Mouse (Mus musculus) midbrain, postnatal 0 days (tissue): ENCODE measurements at regions not wholly inside any gene's neighbourhood (a gene's known extent, or its start where the extent isn't known, plus 50 kb on each side); places are given as distances from the start of the nearest gene placed in this dataset.

Experiments
- ATAC-seq: fragments of 200-750 bp; cut with Nextera tagmentation; 2 replicates; pipeline ENCODE4 v1.8.0; 2017; ENCODE audit warnings: moderate number of reproducible peaks, mild to moderate bottlenecking, moderate TSS enrichment, moderate library complexity; ENCODE audit not compliant: low FRiP score
- DNase-seq: peaks from one replicate; pipeline ENCODE4 v3.0.0-alpha.2; 2015; ENCODE audit warnings: low spot score
- H3K27ac ChIP-seq: fragments of 300-500 bp; sonication (generic); 2 replicates; pipeline ENCODE4 v1.5.1; 2014; ENCODE audit warnings: low read depth, mild to moderate bottlenecking, low read length, mixed read lengths
- H3K27me3 ChIP-seq: fragments of 300-500 bp; sonication (generic); 2 replicates; pipeline ENCODE4 v1.6.1; 2014; ENCODE audit warnings: low read length, control low read depth, mixed read lengths; ENCODE audit not compliant: insufficient read depth
- H3K36me3 ChIP-seq: fragments of 300-500 bp; sonication (generic); 2 replicates; pipeline ENCODE4 v1.6.1; 2014; ENCODE audit warnings: low read length, control low read depth, mixed read lengths; ENCODE audit not compliant: insufficient read depth
- H3K4me1 ChIP-seq: fragments of 300-500 bp; sonication (generic); 2 replicates; pipeline ENCODE4 v1.6.1; 2014; ENCODE audit warnings: mild to moderate bottlenecking, control low read depth, antibody characterized with exemption, low read length, mixed read lengths; ENCODE audit not compliant: insufficient read depth
- H3K4me2 ChIP-seq: fragments of 300-500 bp; sonication (generic); 2 replicates; pipeline ENCODE4 v1.6.1; 2014; ENCODE audit warnings: low read depth, mild to moderate bottlenecking, low read length, mixed read lengths; ENCODE audit not compliant: poor library complexity, severe bottlenecking
- H3K4me3 ChIP-seq: fragments of 300-500 bp; sonication (generic); 2 replicates; pipeline ENCODE4 v1.5.1; 2014; ENCODE audit warnings: low read depth, mild to moderate bottlenecking, low read length, moderate library complexity
- H3K9ac ChIP-seq: fragments of 300-500 bp; sonication (generic); replicated peaks from 2 replicates; pipeline ENCODE4 v1.6.1; 2014; ENCODE audit warnings: mild to moderate bottlenecking, low read length, moderate library complexity, mixed read lengths; ENCODE audit not compliant: poor library complexity, severe bottlenecking
- H3K9me3 ChIP-seq: fragments of 300-500 bp; sonication (generic); 2 replicates; pipeline ENCODE4 v1.6.1; 2016; ENCODE audit warnings: low read length, control low read depth
- CTCF ChIP-seq: IDR thresholded peaks from 2 replicates; pipeline ENCODE4 v1.5.1; 2016; ENCODE audit warnings: antibody characterized with exemption, mild to moderate bottlenecking
- WGBS: fragments of 180-500 bp; shearing (Covaris S2); extraction: QIAGEN DNeasy Blood & Tissue Kit; methylation state at CpG from one replicate; pipeline ENCODE4 v1.1.7; 2014; 5-methylcytosine and 5-hydroxymethylcytosine counted together

DNA sequence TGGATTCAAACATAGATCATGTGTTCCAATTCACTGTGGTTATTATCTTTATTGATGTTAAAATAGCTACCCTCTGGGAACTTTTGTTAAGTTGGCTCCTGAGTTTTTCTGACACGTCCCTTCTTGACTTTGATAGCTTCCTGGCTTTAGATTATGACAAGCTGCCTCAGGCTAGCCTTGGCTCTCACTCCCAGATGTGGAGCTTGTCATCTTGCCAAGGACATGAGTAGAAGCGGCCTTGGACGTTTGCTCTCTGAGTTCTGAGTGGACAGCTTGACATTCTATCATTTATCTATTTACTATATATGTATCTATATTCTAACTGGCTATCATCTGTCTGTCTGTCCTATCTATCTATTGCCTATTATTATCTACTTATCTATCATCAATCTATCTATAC is 273.9 kb downstream of the Wdr11 start:
- no peak overlapping the region for H3K4me3 ChIP-seq
- H3K9ac ChIP-seq: no peak overlapping the region
- H3K4me2 ChIP-seq: no peak overlapping the region
- no peak for ATAC-seq
- H3K27ac ChIP-seq: no peak overlapping the region
- H3K4me1 ChIP-seq: no peaks in the 10 kb centered on the region
- H3K9me3 ChIP-seq: no peaks in the 10 kb centered on the region
- 77% methylated on average over 3 of the region's 3 CpGs for whole genome bisulfite sequencing
- no peaks in the 10 kb centered on the region for H3K36me3 ChIP-seq
- no peak for DNase-seq
- TF ChIP-seq CTCF: no peak
- no peaks in the 10 kb centered on the region for H3K27me3 ChIP-seq

GRCm38 (mm10) chr7:129872208-129872790 is 280.6 kb downstream of the Wdr11 start:
- TF ChIP-seq CTCF: no peak
- Histone ChIP-seq H3K4me1 (no peaks in the 10 kb centered on the region), H3K9ac (no peak overlapping the region), H3K27me3 (no peaks in the 10 kb centered on the region), H3K36me3 (no peaks in the 10 kb centered on the region), H3K9me3 (no peaks in the 10 kb centered on the region), H3K4me3 (no peak overlapping the region), H3K27ac (no peak overlapping the region), H3K4me2 (no peak overlapping the region)
- no peak for ATAC-seq
- WGBS: 75% methylated on average over 11 of the region's 11 CpGs
- DNase-seq: no peak

DNA sequence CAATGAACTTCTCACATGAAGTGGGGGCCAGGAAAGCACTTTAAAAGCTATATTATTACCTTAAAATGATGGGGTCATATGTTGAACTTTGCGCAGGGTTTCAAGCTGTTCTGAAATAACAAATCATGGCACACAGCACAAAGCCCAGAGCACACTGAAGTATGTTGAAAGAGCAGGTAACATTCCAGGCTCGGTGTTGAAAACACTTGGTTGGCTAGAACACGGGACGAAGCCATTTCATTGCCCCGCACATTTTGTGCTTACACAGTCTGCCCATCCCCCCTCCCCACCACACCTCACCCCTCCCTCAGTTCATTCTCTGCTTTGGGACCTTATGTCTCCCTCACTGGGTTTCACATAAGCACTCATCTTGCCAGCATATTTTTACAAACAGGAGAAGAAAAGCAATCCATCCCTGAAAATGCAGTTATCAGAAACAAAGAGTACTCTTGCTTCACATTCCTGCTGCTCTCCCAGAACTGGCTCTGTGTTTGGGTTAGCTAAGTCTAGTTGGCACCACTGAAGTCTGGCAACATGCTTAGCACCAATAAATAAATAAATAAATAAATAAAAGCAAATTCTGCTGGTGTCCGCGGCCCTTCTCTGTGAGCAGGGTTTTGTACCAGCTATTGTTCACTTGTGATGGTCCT is 284.7 kb downstream of the Wdr11 start:
- Histone ChIP-seq H3K9me3 (no peaks in the 10 kb centered on the region), H3K27ac (no peak overlapping the region), H3K36me3 (no peaks in the 10 kb centered on the region), H3K27me3 (no peaks in the 10 kb centered on the region), H3K4me3 (no peak overlapping the region), H3K9ac (no peak overlapping the region), H3K4me2 (no peak overlapping the region), H3K4me1 (no peaks in the 10 kb centered on the region)
- DNase-seq (no peak), ATAC-seq (no peak)
- no peak for TF ChIP-seq CTCF
- WGBS: 85% methylated on average over 7 of the region's 7 CpGs

GRCm38 (mm10) chr7:129876852-129877223 is 285.2 kb downstream of the Wdr11 start:
- H3K4me1 ChIP-seq: no peaks in the 10 kb centered on the region
- no peak overlapping the region for H3K9ac ChIP-seq
- no peak overlapping the region for H3K4me3 ChIP-seq
- ATAC-seq (no peak), DNase-seq (no peak)
- no peaks in the 10 kb centered on the region for H3K27me3 ChIP-seq
- no peak overlapping the region for H3K4me2 ChIP-seq
- no peaks in the 10 kb centered on the region for H3K9me3 ChIP-seq
- no peak for TF ChIP-seq CTCF
- no peak overlapping the region for H3K27ac ChIP-seq
- no peaks in the 10 kb centered on the region for H3K36me3 ChIP-seq

GRCm38 (mm10) chr7:129896291-129896690 is 304.6 kb downstream of the Wdr11 start:
- ATAC-seq (no peak), DNase-seq (peak; percentile 40)
- Histone ChIP-seq H3K27me3 (no peaks in the 10 kb centered on the region), H3K9me3 (no peaks in the 10 kb centered on the region), H3K4me3 (no peak overlapping the region), H3K4me2 (no peak overlapping the region), H3K27ac (no peak overlapping the region), H3K9ac (no peak overlapping the region), H3K4me1 (no peaks in the 10 kb centered on the region), H3K36me3 (no peaks in the 10 kb centered on the region)
- 69% methylated on average over 7 of the region's 7 CpGs for WGBS
- no peak for TF ChIP-seq CTCF

DNA sequence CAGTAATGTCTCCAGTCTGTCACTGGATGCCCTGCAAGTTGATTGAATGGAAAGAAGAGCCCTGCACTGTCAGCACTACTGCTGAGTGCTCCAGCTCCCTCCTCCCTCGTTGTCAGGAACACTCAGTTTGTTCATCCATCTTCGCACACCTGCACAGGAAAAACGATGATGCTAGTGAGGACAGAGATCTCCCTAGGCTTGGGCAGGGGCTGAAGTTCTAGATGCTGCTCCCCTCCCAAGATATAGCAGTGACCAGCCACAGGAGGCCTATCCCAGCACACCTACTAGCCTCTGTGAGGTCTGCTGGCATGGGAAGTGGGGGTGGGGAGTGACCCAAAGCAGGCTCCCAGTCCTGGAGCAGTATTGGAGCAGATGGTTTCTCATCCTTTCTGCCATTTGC is 305.8 kb downstream of the Wdr11 start:
- Histone ChIP-seq H3K4me2 (no peak overlapping the region), H3K4me3 (no peak overlapping the region), H3K9ac (no peak overlapping the region), H3K36me3 (no peaks in the 10 kb centered on the region), H3K4me1 (no peaks in the 10 kb centered on the region), H3K9me3 (no peaks in the 10 kb centered on the region), H3K27ac (no peak overlapping the region), H3K27me3 (no peaks in the 10 kb centered on the region)
- no peak for TF ChIP-seq CTCF
- 83% methylated on average over 3 of the region's 3 CpGs for WGBS
- no peak for DNase-seq
- ATAC-seq: no peak
